Mouse (Mus musculus) bone marrow, adult 2 months (tissue): ENCODE data around the gene Mutyh.

Experiments used
- CTCF ChIP-seq: fragments of 200-500 bp; IDR thresholded peaks from 2 replicates; pipeline ENCODE4 v1.5.1; 2011; ENCODE audit warnings: low read length, control low read depth; ENCODE audit not compliant: control insufficient read depth, insufficient read depth
- POLR2A ChIP-seq: fragments of 200-500 bp; IDR thresholded peaks from 2 replicates; pipeline ENCODE4 v1.6.1; 2011; ENCODE audit warnings: low read depth, mild to moderate bottlenecking, control low read depth, low read length, borderline replicate concordance; ENCODE audit not compliant: control insufficient read depth

GRCm38 (mm10) chr4:116857203-116857602 lies 49.7 kb downstream of the Mutyh start:
- no peak for TF ChIP-seq CTCF
- no peak for TF ChIP-seq POLR2A
